Mouse (Mus musculus): Measurements from ENCODE around the gene Exosc2. TPM values are rescaled to one million over a fixed set of nuclear protein-coding genes. Genes with fewer than 3 reads are reported as not detected.

The Exosc2 gene
- polyA plus RNA-seq, 1 experiment = 8.3 TPM

Other genes with a start within 250 kb of the Exosc2 start
- 2.5 and 5.3 TPM in 2 replicates for gene Ass1, start 200.5 kb upstream of the Exosc2 start, polyA plus RNA-seq (2012; ENCODE audit: insufficient read depth, insufficient read length, missing spikeins)
- gene Fubp3, start 98.1 kb upstream of the Exosc2 start, polyA plus RNA-seq (2012; ENCODE audit: insufficient read depth, insufficient read length, missing spikeins) = 14.2 and 17.0 TPM in 2 replicates
- not detected in 2 replicates for gene Prdm12, start 30.7 kb upstream of the Exosc2 start, polyA plus RNA-seq (2012; ENCODE audit: insufficient read depth, insufficient read length, missing spikeins)
- gene Abl1, start 17.7 kb downstream of the Exosc2 start, polyA plus RNA-seq (2012; ENCODE audit: insufficient read depth, insufficient read length, missing spikeins) = 9.7 and 11.9 TPM in 2 replicates
- not detected in 2 replicates for gene Qrfp, start 139.9 kb downstream of the Exosc2 start, polyA plus RNA-seq (2012; ENCODE audit: insufficient read depth, insufficient read length, missing spikeins)
- gene Fibcd1, start 175.3 kb downstream of the Exosc2 start, polyA plus RNA-seq (2012; ENCODE audit: insufficient read depth, insufficient read length, missing spikeins) = not detected in 2 replicates
- gene Lamc3, start 216.6 kb downstream of the Exosc2 start, polyA plus RNA-seq (2012; ENCODE audit: insufficient read depth, insufficient read length, missing spikeins) = 2.4 and 3.7 TPM in 2 replicates